Mouse (Mus musculus) C2C12 (cell line): ENCODE data around the gene Fam174b.

Experiments used
- CEBPB ChIP-seq: IDR thresholded peaks from one replicate; pipeline ENCODE4 v1.6.1; 2011; ENCODE audit warnings: low read depth, mild to moderate bottlenecking, control low read depth, moderate library complexity
- CTCF ChIP-seq: IDR thresholded peaks from one replicate; pipeline ENCODE4 v1.5.1; 2011; ENCODE audit not compliant: control insufficient read depth, insufficient read depth, insufficient read length
- MAX ChIP-seq: IDR thresholded peaks from one replicate; pipeline ENCODE4 v1.6.1; 2011; ENCODE audit warnings: mild to moderate bottlenecking, control low read depth
- MYOD1 ChIP-seq: IDR thresholded peaks from one replicate; pipeline ENCODE4 v1.6.1; 2011; ENCODE audit warnings: low read depth; ENCODE audit not compliant: control insufficient read depth, insufficient read length
- MYOG ChIP-seq: IDR thresholded peaks from one replicate; pipeline ENCODE4 v1.6.1; 2011; ENCODE audit not compliant: control insufficient read depth, insufficient read length; ENCODE audit errors: extremely low read depth
- USF1 ChIP-seq: IDR thresholded peaks from one replicate; pipeline ENCODE4 v1.6.1; 2011; ENCODE audit warnings: low read depth, mild to moderate bottlenecking, control low read depth, moderate library complexity

- TF ChIP-seq CTCF (no peak), USF1 (no peak), MYOD1 (no peak), MAX (no peak), MYOG (no peak), CEBPB (no peak)
Observed at GRCm38 (mm10) chr7:73812176-73812575, 72.1 kb downstream of the Fam174b start.
